Mouse (Mus musculus): ENCODE measurements around the gene Vmn2r48. TPM values are rescaled to one million over a fixed set of nuclear protein-coding genes. Genes with fewer than 3 reads are reported as not detected.

The Vmn2r48 gene
- not detected for polyA plus RNA-seq (2014; fragmentation: Illumina TruSeq; extraction: RNeasy Lipid Tissue Mini Kit (QIAGEN cat#74804))

DNA sequence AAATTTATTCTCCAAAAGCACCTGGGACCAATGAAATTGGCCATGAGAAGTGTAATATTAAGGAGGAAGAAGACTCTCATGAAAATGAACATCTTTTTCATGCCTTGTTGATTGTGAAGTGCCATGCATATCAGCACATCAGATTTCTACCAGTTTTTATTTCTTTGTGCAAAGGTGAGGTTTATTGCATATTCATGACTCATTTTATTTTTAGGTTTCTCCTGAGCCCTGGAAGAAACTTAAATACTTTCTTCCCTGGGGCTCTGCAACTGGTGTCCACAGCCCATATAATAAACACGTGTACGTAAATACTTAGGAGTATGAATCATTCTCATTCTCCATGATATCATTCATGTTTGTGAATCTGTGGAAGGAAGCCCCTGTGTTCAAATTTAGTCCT, at the start of gene Vmn2r48:
Gene Vmn2r48, minus strand, starts transcription at position 101 of the 400 bp plus-strand sequence.

GRCm38 (mm10) chr7:9992157-9992556, 38.8 kb upstream of the Vmn2r48 start, which contains the start of gene Vmn2r49:
TSS of gene Vmn2r49 (minus strand) at chr7:9992257.

Other genes with a start within 250 kb of the Vmn2r48 start
- gene Vmn2r46, start 183.0 kb downstream of the Vmn2r48 start, polyA plus RNA-seq (2014; fragmentation: Illumina TruSeq; extraction: RNeasy Lipid Tissue Mini Kit (QIAGEN cat#74804)), result not detected
- gene Vmn2r47, start 112.3 kb downstream of the Vmn2r48 start, polyA plus RNA-seq (2014; fragmentation: Illumina TruSeq; extraction: RNeasy Lipid Tissue Mini Kit (QIAGEN cat#74804)), result not detected
- not detected for gene Vmn2r49, start 38.7 kb upstream of the Vmn2r48 start, polyA plus RNA-seq (2014; fragmentation: Illumina TruSeq; extraction: RNeasy Lipid Tissue Mini Kit (QIAGEN cat#74804))
- gene Vmn2r50, start 99.7 kb upstream of the Vmn2r48 start, polyA plus RNA-seq (2014; fragmentation: Illumina TruSeq; extraction: RNeasy Lipid Tissue Mini Kit (QIAGEN cat#74804)), result not detected
- 1.3 TPM for gene Vmn2r51, start 152.2 kb upstream of the Vmn2r48 start, polyA plus RNA-seq (2014; fragmentation: Illumina TruSeq; extraction: RNeasy Lipid Tissue Mini Kit (QIAGEN cat#74804))
- not detected for gene Vmn2r52, start 223.0 kb upstream of the Vmn2r48 start, polyA plus RNA-seq (2014; fragmentation: Illumina TruSeq; extraction: RNeasy Lipid Tissue Mini Kit (QIAGEN cat#74804))

All from ovary, adult 10 weeks (tissue).